Mouse (Mus musculus) kidney, adult 2 months (tissue): Measurements from ENCODE around the gene Qrich2.

Experiments used
- CTCF ChIP-seq: fragments of 200-500 bp; conservative IDR thresholded peaks from 2 replicates; pipeline ENCODE4 v1.5.1; 2011; ENCODE audit warnings: low read depth, mild to moderate bottlenecking, control low read depth, low read length, moderate library complexity, mixed read lengths; ENCODE audit not compliant: insufficient read depth, insufficient read length
- POLR2A ChIP-seq: fragments of 200-500 bp; IDR thresholded peaks from one replicate; pipeline ENCODE4 v1.6.1; 2011; ENCODE audit warnings: low read depth, low read length, control low read depth

GRCm38 (mm10) chr11:116409008-116409407 lies 57.0 kb downstream of the Qrich2 start:
- no peak for TF ChIP-seq CTCF
- TF ChIP-seq POLR2A, result no peak
